Mouse (Mus musculus) kidney, embryonic 15.5 days (tissue): ENCODE data around the gene Cnih2. TPM values are rescaled to one million over a fixed set of nuclear protein-coding genes. Genes with fewer than 3 reads are reported as not detected.

ENCODE experiments used
- ATAC-seq: fragments of 200-750 bp; cut with Nextera tagmentation; replicated peaks from 2 replicates; pipeline ENCODE4 v1.8.0; 2017; ENCODE audit warnings: moderate TSS enrichment; ENCODE audit not compliant: low FRiP score
- H3K27ac ChIP-seq: fragments of 300-500 bp; sonication (generic); 2 replicates; pipeline ENCODE4 v1.5.1; 2015; ENCODE audit warnings: mild to moderate bottlenecking, inconsistent platforms
- H3K27me3 ChIP-seq: fragments of 300-500 bp; sonication (generic); 2 replicates; pipeline ENCODE4 v1.6.1; 2015; ENCODE audit warnings: inconsistent platforms
- H3K36me3 ChIP-seq: fragments of 300-500 bp; sonication (generic); 2 replicates; pipeline ENCODE4 v1.6.1; 2015; ENCODE audit warnings: inconsistent platforms
- H3K4me1 ChIP-seq: fragments of 300-500 bp; sonication (generic); 2 replicates; pipeline ENCODE4 v1.6.1; 2015; ENCODE audit warnings: inconsistent platforms
- H3K4me2 ChIP-seq: fragments of 300-500 bp; sonication (generic); 2 replicates; pipeline ENCODE4 v1.6.1; 2015; ENCODE audit warnings: moderate library complexity, mild to moderate bottlenecking, inconsistent platforms
- H3K4me3 ChIP-seq: fragments of 300-500 bp; sonication (generic); replicated peaks from 2 replicates; pipeline ENCODE4 v1.5.1; 2015; ENCODE audit warnings: mild to moderate bottlenecking, inconsistent platforms
- H3K9ac ChIP-seq: fragments of 300-500 bp; sonication (generic); 2 replicates; pipeline ENCODE4 v1.6.1; 2015; ENCODE audit warnings: mild to moderate bottlenecking, inconsistent platforms
- H3K9me3 ChIP-seq: fragments of 300-500 bp; sonication (generic); replicated peaks from 2 replicates; pipeline ENCODE4 v1.6.1; 2016; ENCODE audit warnings: inconsistent platforms
- WGBS: fragments of 180-500 bp; shearing (Covaris S2); methylation state at CpG from one replicate; pipeline ENCODE4 v1.1.7; 2015; ENCODE audit warnings: mixed read lengths; 5-methylcytosine and 5-hydroxymethylcytosine counted together
- polyA plus RNA-seq: library from polyadenylated mRNA; unstranded; fragments of >200 nt; fragmentation: Nextera tagmentation; extraction: Ambion mirVana; gene quantifications from 2 replicates; pipeline ENCODE4 v1.2.1, GENCODE M21; 2015

Gene Cnih2
- polyA plus RNA-seq, 1 experiment from 2014 or later, result 15.1 TPM

DNA sequence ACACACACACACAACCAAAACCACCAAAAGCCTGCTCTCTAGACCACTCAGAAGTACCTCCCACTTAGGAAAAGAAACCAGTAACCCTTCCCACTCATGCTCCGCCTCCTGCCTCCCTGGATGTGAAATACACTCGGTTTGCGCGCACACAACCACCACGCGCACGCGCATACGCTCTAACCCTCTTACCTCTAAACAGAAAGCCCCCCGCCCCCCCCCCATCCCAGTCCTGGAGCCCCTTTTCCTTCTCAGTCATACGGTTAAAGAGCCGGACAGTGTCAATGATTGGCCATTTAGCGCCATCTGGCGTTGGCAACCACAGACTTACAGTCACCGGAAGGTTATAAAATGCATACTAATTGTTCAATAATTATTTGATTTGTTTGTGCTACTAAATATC lies 25.3 kb downstream of the Cnih2 start:
- Histone ChIP-seq H3K36me3 (no peaks in the 10 kb centered on the region), H3K4me1 (peaks cover 49% of the 10 kb centered on the region), H3K4me2 (peak overlapping the region; percentile 84), H3K9me3 (no peaks in the 10 kb centered on the region), H3K27me3 (peaks cover 53% of the 10 kb centered on the region), H3K27ac (peak overlapping the region; percentile 85), H3K9ac (no peak overlapping the region), H3K4me3 (peak overlapping the region; percentile 55)
- 1% methylated on average over 15 of the region's 15 CpGs for WGBS
- no peak; the same call in 1 of the 2 replicates for ATAC-seq

DNA sequence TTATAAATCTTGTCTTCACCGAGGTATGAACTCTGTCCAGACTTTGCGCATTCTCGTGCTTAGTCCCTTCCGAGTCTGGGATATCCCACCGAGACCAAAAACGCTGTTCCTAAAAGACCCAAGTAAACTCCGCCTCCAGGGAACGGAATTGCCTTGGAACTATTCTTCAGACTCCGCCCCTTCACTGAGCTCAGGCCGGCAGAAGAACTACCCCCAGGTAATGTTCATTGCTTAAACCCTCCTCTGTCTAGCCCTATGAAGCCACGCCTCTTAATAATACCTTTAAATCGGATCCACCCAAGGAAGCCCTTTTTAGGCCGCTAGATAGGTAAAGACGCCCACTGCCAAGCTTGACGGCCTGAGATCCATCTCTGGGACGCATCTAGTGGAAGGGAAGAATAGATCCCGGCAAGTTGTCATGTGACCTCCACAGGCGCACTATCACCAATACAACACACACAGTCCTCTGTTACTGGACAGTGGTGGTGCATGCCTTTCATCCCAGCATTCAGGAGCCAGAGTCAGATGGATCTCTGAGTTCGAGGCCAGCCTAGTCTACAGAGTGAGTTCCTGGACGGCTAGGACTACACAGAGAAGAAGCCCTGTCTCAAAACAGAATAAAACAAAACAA lies 25.8 kb downstream of the Cnih2 start:
- Histone ChIP-seq H3K27ac (peak overlapping the region; percentile 85), H3K4me3 (peak overlapping the region; percentile 55), H3K4me1 (peaks cover 54% of the 10 kb centered on the region), H3K36me3 (no peaks in the 10 kb centered on the region), H3K9ac (peak overlapping the region; percentile 24; the same call in 1 of the 2 replicates), H3K9me3 (no peaks in the 10 kb centered on the region), H3K4me2 (peak overlapping the region; percentile 84), H3K27me3 (peaks cover 58% of the 10 kb centered on the region)
- peak; percentile 12; the same call in 1 of the 2 replicates for ATAC-seq
- WGBS, result 2% methylated on average over 20 of the region's 20 CpGs

DNA sequence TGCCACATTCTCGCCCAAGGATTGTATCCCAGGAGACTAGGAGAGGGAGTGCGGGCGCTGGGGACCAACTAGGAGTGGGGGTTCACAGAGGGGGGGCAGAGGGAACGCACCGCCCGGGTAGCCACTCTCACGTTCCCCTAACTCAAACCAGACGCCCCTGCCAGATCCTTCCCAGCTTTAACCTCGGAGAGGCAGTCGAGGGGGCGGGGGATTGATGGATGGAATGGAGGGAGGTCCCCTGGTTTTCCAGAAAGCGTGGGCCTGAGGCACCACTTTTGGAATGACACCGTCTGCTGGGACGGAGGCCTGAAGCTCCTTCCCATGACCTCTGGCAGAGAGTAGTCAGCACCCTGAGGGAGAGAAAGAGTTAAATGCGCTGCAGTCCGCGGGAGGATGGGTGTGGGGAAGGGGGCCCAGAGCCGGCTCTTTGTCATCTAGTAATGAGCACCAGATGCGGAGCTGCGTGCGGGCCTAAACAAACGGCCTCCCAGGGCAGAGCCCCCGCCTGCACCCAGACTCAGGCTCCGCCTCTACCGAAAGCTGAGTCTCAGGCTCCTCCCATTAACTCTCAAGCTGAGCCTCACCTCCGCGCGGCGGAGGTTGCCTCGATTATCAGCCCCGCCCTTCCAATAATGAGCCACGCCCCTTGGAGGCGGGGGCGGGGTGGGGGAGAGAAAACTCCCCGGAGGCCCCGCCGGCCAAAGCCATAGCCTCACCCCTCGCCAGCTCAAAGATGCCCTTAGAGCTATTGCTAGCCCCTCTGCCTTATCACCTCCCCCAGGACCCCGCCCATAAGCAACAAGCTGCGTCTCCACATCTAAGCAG lies 26.6 kb downstream of the Cnih2 start:
- peaks cover 65% of the 10 kb centered on the region for H3K27me3 ChIP-seq
- H3K27ac ChIP-seq, result peak overlapping the region; percentile 85
- peak overlapping the region; percentile 50 for H3K9ac ChIP-seq
- WGBS, result under 1% methylated on average over 40 of the region's 40 CpGs
- ATAC-seq, result peak; percentile 85
- peak overlapping the region; percentile 84 for H3K4me2 ChIP-seq
- no peaks in the 10 kb centered on the region for H3K36me3 ChIP-seq
- H3K9me3 ChIP-seq, result no peaks in the 10 kb centered on the region
- peak overlapping the region; percentile 55 for H3K4me3 ChIP-seq
- H3K4me1 ChIP-seq, result peaks cover 62% of the 10 kb centered on the region

- Histone ChIP-seq H3K4me1 (peaks cover 63% of the 10 kb centered on the region), H3K9me3 (no peaks in the 10 kb centered on the region), H3K36me3 (no peaks in the 10 kb centered on the region), H3K27ac (peak overlapping the region; percentile 85), H3K27me3 (peaks cover 66% of the 10 kb centered on the region), H3K4me2 (peak overlapping the region; percentile 84), H3K4me3 (peak overlapping the region; percentile 55), H3K9ac (peak overlapping the region; percentile 50)
- no peak for ATAC-seq
- WGBS, result 13% methylated on average over 11 of the region's 11 CpGs
Measured at GRCm38 (mm10) chr19:5071077-5071476, 27.2 kb downstream of the Cnih2 start.

GRCm38 (mm10) chr19:5069978-5070377 lies 28.3 kb downstream of the Cnih2 start:
- H3K27me3 ChIP-seq, result peaks cover 62% of the 10 kb centered on the region
- WGBS, result 86% methylated on average over 7 of the region's 7 CpGs

DNA sequence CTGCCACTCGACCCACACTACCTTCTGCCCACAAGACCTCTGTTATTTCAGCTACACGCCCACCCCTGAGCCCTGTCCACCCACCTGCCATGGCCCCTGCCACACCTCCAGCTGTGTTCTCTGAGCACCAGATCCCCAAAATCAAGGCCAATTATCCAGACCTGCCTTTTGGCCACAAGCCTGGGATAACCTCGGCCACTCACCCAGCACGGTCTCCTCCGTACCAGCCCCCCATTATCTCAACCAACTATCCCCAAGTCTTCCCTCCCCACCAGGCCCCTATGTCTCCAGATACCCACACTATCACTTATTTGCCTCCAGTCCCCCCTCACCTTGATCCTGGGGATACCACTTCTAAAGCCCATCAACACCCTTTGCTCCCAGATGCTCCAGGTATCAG lies 28.8 kb downstream of the Cnih2 start:
- H3K27ac ChIP-seq, result no peak overlapping the region; the same call in 1 of the 2 replicates

More at GRCm38 (mm10) chr19:5069978-5070377, 28.3 kb downstream of the Cnih2 start:
- Histone ChIP-seq H3K27ac (no peak overlapping the region; the same call in 1 of the 2 replicates), H3K9me3 (no peaks in the 10 kb centered on the region), H3K4me2 (peak overlapping the region; percentile 84), H3K4me1 (peaks cover 70% of the 10 kb centered on the region), H3K36me3 (no peaks in the 10 kb centered on the region), H3K4me3 (peak overlapping the region; percentile 55), H3K9ac (0 out of 2 replicates have a peak overlapping the region, but pooled peaks have one; percentile 1)
- no peak for ATAC-seq

GRCm38 (mm10) chr19:5068570-5069234 lies 29.6 kb downstream of the Cnih2 start:
- ATAC-seq, result no peak
- Histone ChIP-seq H3K9ac (peak overlapping the region; percentile 64), H3K4me3 (peak overlapping the region; percentile 55), H3K27ac (peak overlapping the region; percentile 93; the same call in 1 of the 2 replicates), H3K27me3 (peaks cover 50% of the 10 kb centered on the region), H3K36me3 (no peaks in the 10 kb centered on the region), H3K4me1 (peaks cover 75% of the 10 kb centered on the region), H3K9me3 (no peaks in the 10 kb centered on the region), H3K4me2 (peak overlapping the region; percentile 84)
- WGBS, result 35% methylated on average over 21 of the region's 21 CpGs

More for the DNA sequence above, 28.8 kb downstream of the Cnih2 start:
- Histone ChIP-seq H3K36me3 (no peaks in the 10 kb centered on the region), H3K4me3 (peak overlapping the region; percentile 55), H3K4me1 (peaks cover 75% of the 10 kb centered on the region), H3K9ac (no peak overlapping the region), H3K9me3 (no peaks in the 10 kb centered on the region), H3K27me3 (peaks cover 58% of the 10 kb centered on the region), H3K4me2 (peak overlapping the region; percentile 84)
- no peak for ATAC-seq
- 78% methylated on average over 5 of the region's 5 CpGs for WGBS

DNA sequence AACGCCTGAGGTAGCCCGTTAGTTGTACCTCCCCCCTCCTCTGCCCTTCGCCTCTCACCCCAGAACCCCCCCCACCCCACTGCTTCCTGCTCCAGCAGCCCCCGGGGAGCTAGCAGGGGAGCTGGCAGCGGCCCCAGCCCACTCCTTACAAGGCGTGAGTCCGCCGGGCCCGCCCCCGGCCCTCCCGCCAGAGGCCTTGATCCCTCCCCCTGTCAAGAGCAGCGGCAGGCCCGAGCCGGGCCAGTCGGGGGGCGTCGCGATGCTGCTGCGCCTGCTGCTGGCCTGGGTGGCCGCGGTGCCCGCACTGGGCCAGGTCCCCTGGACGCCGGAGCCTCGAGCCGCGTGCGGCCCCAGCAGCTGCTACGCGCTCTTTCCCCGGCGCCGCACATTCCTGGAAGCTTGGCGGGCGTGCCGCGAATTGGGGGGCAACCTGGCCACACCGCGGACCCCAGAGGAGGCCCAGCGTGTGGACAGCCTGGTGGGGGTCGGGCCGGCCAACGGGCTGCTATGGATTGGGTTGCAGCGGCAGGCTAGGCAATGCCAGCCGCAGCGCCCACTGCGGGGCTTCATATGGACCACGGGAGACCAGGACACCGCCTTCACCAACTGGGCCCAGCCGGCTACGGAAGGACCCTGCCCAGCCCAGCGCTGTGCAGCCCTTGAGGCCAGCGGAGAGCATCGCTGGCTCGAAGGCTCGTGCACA lies 30.3 kb downstream of the Cnih2 start, which contains the start of gene Cd248:
Gene Cd248, plus strand, starts transcription at position 212 of the 703 bp plus-strand sequence.
- Histone ChIP-seq H3K4me3 (peak within 1 kb of the TSS; percentile 55), H3K4me2 (peak within 1 kb of the TSS; percentile 84), H3K27me3 (peaks cover 49% of the 10 kb centered on the region), H3K9ac (peak within 1 kb of the TSS; percentile 64), H3K36me3 (no peaks in the 10 kb centered on the region), H3K4me1 (peaks cover 75% of the 10 kb centered on the region), H3K27ac (peak within 1 kb of the TSS; percentile 93), H3K9me3 (no peaks in the 10 kb centered on the region)
- WGBS, result under 1% methylated on average over 51 of the region's 56 CpGs
- ATAC-seq, result peak; percentile 41

DNA sequence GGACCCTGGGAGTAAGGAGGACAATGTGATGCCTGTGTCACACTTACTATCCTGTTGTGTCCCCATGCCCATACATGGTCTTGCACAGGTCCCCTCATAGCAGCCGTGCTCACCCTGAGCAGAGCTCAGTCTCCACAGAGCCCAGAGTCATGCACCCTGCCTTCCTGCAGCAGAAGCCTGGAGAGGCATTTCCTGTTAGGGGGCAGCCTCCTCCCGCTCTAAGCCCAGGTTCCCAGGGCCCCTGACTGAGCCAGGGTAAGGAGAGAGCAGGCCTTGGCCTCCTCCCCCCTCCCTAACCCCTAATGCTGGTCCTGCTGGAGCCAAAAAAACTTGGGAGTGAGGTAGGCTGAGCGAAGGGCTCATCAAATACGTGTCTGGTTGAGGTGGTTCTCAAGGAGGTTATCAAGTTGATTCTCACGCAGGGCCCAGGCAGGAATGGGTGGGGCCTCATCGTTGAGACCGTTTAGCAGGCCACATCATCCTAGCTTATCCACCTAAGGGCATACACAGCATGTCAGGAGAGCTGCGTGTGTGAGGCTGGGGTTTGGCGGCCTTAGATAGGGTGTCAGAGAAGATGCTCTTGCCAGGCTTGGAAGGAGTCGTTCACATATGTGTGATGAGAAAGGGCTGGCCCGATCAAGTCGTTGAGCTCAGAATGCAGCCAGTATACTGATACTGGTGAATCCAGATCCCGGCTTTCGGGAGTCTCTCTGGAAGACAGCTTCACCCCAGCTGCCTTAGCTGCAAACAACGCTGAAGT lies 31.1 kb downstream of the Cnih2 start:
- Histone ChIP-seq H3K27ac (peak overlapping the region; percentile 93), H3K9me3 (no peaks in the 10 kb centered on the region), H3K9ac (peak overlapping the region; percentile 64; the same call in 1 of the 2 replicates), H3K4me2 (peak overlapping the region; percentile 84), H3K27me3 (peaks cover 49% of the 10 kb centered on the region), H3K4me3 (peak overlapping the region; percentile 55), H3K36me3 (no peaks in the 10 kb centered on the region), H3K4me1 (peaks cover 67% of the 10 kb centered on the region)
- WGBS, result 5% methylated on average over 15 of the region's 15 CpGs
- ATAC-seq, result no peak

GRCm38 (mm10) chr19:5065104-5065503 lies 33.2 kb downstream of the Cnih2 start:
- 59% methylated on average over 7 of the region's 7 CpGs for WGBS
- ATAC-seq, result no peak
- Histone ChIP-seq H3K36me3 (no peaks in the 10 kb centered on the region), H3K4me3 (no peak overlapping the region), H3K4me2 (no peak overlapping the region), H3K27me3 (peaks cover 33% of the 10 kb centered on the region), H3K9ac (no peak overlapping the region), H3K4me1 (peaks cover 60% of the 10 kb centered on the region), H3K27ac (peak overlapping the region; percentile 41; the same call in 1 of the 2 replicates), H3K9me3 (no peaks in the 10 kb centered on the region)
